Mouse (Mus musculus): ENCODE data around the gene St8sia6. TPM values are rescaled to one million over a fixed set of nuclear protein-coding genes. Genes with fewer than 3 reads are reported as not detected.
A peak's percentile ranks its signal among the peaks of the same experiment; 100 is the strongest.
"Not testable (repeated sequence)": the region's sequence is repeated elsewhere in the genome, so short reads cannot be mapped to it uniquely, and the experiment has no call there.

The St8sia6 gene
- total RNA-seq, 2 experiments from 2014 or later, result 2.8 to 3.7 TPM

- no peak for DNase-seq (ENCODE audit: low spot score in 2 of 2)
- H3K4me3 ChIP-seq, result no peak overlapping the region
- no peak overlapping the region for H3K27ac ChIP-seq
- TF ChIP-seq CTCF (conservative IDR thresholded peaks at IDR 0.05), result no peak
Measured at GRCm38 (mm10) chr2:13786577-13787168, 7.2 kb downstream of the St8sia6 start.

GRCm38 (mm10) chr2:13785992-13786391 is 7.9 kb downstream of the St8sia6 start:
- not testable (repeated sequence) for H3K4me3 ChIP-seq; H3K27ac ChIP-seq; DNase-seq (ENCODE audit: low spot score in 2 of 2)

DNA sequence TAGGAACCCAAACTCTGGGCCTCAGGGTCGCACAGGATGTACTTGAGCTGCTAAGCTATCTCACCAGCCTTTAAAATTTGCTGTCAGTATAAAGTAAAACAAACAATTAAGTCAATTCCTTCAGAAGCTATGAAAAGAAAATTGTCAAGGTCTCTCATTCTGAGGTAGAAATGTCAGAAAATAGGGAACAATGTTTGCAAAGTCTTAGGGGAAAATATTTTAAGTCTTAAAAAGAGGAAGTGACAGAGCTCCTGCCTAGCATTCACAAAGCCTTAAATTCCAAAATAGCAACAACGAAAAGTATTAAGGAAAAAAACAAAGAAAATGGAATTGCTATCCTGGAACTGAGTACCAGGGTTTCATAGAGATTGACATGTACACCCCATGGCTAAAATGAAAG is 8.6 kb downstream of the St8sia6 start:
- no peak for TF ChIP-seq CTCF (conservative IDR thresholded peaks at IDR 0.05)
- H3K27ac ChIP-seq, result no peak overlapping the region
- no peak overlapping the region for H3K4me3 ChIP-seq
- DNase-seq (ENCODE audit: low spot score in 2 of 2), result no peak

- no peak for DNase-seq (ENCODE audit: low spot score in 2 of 2)
- no peak for TF ChIP-seq CTCF (conservative IDR thresholded peaks at IDR 0.05)
Measured at GRCm38 (mm10) chr2:13784448-13784847, 9.4 kb downstream of the St8sia6 start.

GRCm38 (mm10) chr2:13777032-13777431 is 16.8 kb downstream of the St8sia6 start:
- no peak overlapping the region for H3K4me3 ChIP-seq
- no peak for DNase-seq (ENCODE audit: low spot score in 2 of 2)
- no peak for TF ChIP-seq CTCF (conservative IDR thresholded peaks at IDR 0.05)
- H3K27ac ChIP-seq, result no peak overlapping the region

More at GRCm38 (mm10) chr2:13784448-13784847, 9.4 kb downstream of the St8sia6 start:
- H3K4me3 ChIP-seq, result no peak overlapping the region
- H3K27ac ChIP-seq, result no peak overlapping the region

DNA sequence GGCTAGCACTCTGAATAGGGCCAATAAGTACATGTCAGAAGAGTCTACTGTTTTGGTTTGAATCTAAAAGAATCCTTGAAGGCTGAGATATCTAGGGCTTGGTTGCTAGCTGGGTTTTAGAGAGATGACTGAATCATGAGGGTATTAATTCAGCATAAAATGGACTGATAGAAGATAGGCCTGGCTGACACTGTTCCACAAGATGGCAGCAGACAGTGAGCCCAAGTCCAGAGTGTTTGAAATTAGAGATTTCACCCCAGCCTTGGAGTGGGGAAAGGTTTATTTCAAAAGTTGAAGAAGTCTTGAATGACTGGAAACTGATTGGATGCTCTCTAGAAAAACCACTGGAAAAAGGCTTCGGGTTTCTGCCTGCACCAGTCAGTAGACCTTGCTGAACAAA is 17.4 kb downstream of the St8sia6 start:
- peak; percentile 25 for TF ChIP-seq CTCF (conservative IDR thresholded peaks at IDR 0.05)
- DNase-seq (ENCODE audit: low spot score in 2 of 2), result no peak

GRCm38 (mm10) chr2:13775056-13775455 is 18.8 kb downstream of the St8sia6 start:
- no peak overlapping the region for H3K27ac ChIP-seq
- H3K4me3 ChIP-seq, result no peak overlapping the region
- no peak for DNase-seq (ENCODE audit: low spot score in 2 of 2)
- no peak for TF ChIP-seq CTCF (conservative IDR thresholded peaks at IDR 0.05)

More for the DNA sequence above, 17.4 kb downstream of the St8sia6 start:
- no peak overlapping the region for H3K27ac ChIP-seq
- no peak overlapping the region for H3K4me3 ChIP-seq

- H3K27ac ChIP-seq, result no peak overlapping the region
- no peak for DNase-seq (ENCODE audit: low spot score in 2 of 2)
- no peak for TF ChIP-seq CTCF (conservative IDR thresholded peaks at IDR 0.05)
- no peak overlapping the region for H3K4me3 ChIP-seq
Measured at GRCm38 (mm10) chr2:13768524-13768923, 25.3 kb downstream of the St8sia6 start.

- DNase-seq (ENCODE audit: low spot score in 2 of 2), result no peak
- Histone ChIP-seq H3K4me3 (no peak overlapping the region), H3K27ac (no peak overlapping the region)
- TF ChIP-seq CTCF (conservative IDR thresholded peaks at IDR 0.05), result no peak
Measured at GRCm38 (mm10) chr2:13767532-13768411, 26.1 kb downstream of the St8sia6 start.

DNA sequence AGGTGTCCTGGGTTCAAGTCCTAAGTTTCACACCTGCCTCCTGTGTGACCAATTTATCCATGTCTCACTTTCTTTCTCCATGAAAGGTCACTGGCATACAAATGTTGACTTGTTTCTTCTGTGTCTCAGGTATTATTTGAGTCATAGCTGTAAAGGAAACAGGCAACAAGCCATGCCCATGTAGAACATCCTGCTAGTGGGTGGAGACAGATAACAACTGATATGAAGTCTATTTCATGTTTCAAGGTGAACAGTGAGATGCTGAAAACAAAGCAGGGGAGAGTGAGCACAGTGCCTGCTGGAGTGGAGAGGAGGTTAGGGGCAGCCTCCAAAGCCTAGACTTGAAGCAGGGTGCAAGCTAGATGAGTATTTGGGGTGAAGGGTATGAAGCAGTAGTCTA is 33.5 kb downstream of the St8sia6 start:
- TF ChIP-seq CTCF (conservative IDR thresholded peaks at IDR 0.05), result no peak
- no peak overlapping the region for H3K27ac ChIP-seq
- H3K4me3 ChIP-seq, result no peak overlapping the region
- DNase-seq (ENCODE audit: low spot score in 2 of 2), result no peak

GRCm38 (mm10) chr2:13757412-13757811 is 36.5 kb downstream of the St8sia6 start:
- TF ChIP-seq CTCF (conservative IDR thresholded peaks at IDR 0.05), result no peak
- no peak for DNase-seq (ENCODE audit: low spot score in 2 of 2)
- Histone ChIP-seq H3K27ac (no peak overlapping the region), H3K4me3 (no peak overlapping the region)

DNA sequence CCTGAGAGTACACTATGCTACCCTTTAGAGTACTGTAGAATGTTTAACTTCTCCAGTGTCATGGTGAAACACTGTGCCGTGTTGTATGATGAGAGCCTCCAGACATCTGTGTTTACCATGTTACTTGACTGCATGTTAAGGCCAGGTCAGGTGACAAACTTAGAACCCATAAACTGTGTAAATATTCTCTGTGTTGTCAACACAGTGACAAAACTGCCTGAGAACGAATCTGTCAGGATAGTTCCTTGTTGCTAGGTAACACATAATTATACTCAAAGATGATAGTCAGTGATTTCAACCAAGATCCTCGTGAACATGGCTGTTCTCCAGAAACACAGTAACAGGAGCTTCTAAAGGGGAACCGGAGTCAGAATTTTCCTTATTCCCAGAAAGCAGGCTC is 38.1 kb downstream of the St8sia6 start:
- TF ChIP-seq CTCF (conservative IDR thresholded peaks at IDR 0.05), result no peak
- H3K27ac ChIP-seq, result no peak overlapping the region
- DNase-seq (ENCODE audit: low spot score in 2 of 2), result peak in 1 of 2 experiments; percentile 5
- H3K4me3 ChIP-seq, result no peak overlapping the region

- TF ChIP-seq CTCF (conservative IDR thresholded peaks at IDR 0.05), result no peak
- no peak overlapping the region for H3K4me3 ChIP-seq
- no peak for DNase-seq (ENCODE audit: low spot score in 2 of 2)
- no peak overlapping the region for H3K27ac ChIP-seq
Measured at GRCm38 (mm10) chr2:13751691-13752090, 42.2 kb downstream of the St8sia6 start.

- no peak for DNase-seq (ENCODE audit: low spot score in 2 of 2)
- no peak for TF ChIP-seq CTCF (conservative IDR thresholded peaks at IDR 0.05)
- H3K27ac ChIP-seq, result no peak overlapping the region
- H3K4me3 ChIP-seq, result no peak overlapping the region
Measured at GRCm38 (mm10) chr2:13750777-13751176, 43.1 kb downstream of the St8sia6 start.

Measured in layer of hippocampus, adult 2 months (tissue).